Comparison of ENCODE assay signal across 9 mouse cellular contexts in the genomic region with DNA sequence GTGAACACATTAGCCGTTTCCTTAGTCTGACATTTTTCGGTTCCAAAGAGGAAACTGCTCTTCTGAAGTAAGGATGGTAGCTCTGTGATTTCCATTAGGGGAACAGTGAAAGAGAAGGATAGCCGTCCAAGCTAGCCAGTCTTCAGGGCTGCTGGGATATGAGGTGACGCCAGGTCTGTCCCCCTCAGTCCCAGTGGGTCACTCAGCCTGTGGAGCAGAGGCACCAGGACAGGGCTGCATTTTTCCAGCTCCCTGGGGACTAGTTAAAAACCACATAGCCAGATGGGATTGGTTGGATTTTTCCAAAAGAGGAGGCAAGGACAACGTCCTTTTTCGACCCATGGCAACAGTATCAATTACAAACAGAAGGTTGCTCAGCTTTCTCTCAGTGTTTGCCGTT. TPM values are rescaled to one million over a fixed set of nuclear protein-coding genes. Genes with fewer than 3 reads are reported as not detected.
DNase-seq lines count a peak whose midpoint lies in the region; ATAC-seq lines count a peak whose summit lies in the region.
"Had no signal": no experiment of that assay in that cellular context is flagged by ENCODE, and none has a peak within 500 bp of the region (broad histone marks: within the 10 kb centered on the region; RNA-seq: fewer than 3 reads in every experiment).

No protein-coding gene starts in this region.

- intact Hi-C loops in gastrocnemius, postnatal 14 days (cut with DNase I; ENCODE audit: low total_unique reads) = no loop called here
- intact Hi-C loops in heart, postnatal 36 days (cut with DNase I) = loop anchor here (1.0 kb wide), 1 partner anchor 71 kb away; no protein-coding TSS in a partner anchor

- DNase-seq in adrenal gland, postnatal 14 days = peak; percentile 38
- no peak for DNase-seq in adrenal gland, postnatal 36 days
- DNase-seq in gastrocnemius, postnatal 14 days = peak; percentile 57
- DNase-seq in heart, postnatal 36 days = peak; percentile 37 to 66
- DNase-seq in kidney, postnatal 4 days = peak; percentile 19 to 43
- DNase-seq in right cerebral cortex, postnatal 14 days = no peak
- no peak for DNase-seq in neural tube, embryonic 10.5 days (ENCODE audit: extremely low spot score, low spot score)
- DNase-seq: cerebellum, adult 11 months had no signal

- no peak for ATAC-seq in megakaryocyte-erythroid progenitor cell, adult 5-6 weeks (replicated peaks; ENCODE audit: low FRiP score, low TSS enrichment, poor library complexity, severe bottlenecking)

RNA-seq across cellular contexts. Expression of a gene that starts 25.9 kb away (rescaled TPM):
- total RNA-seq in adrenal gland, postnatal 14 days (2021) = 20.6 and 26.5 TPM in 2 replicates
- 10 to 100 TPM; 16.9 to 25.5 TPM for total RNA-seq in adrenal gland, postnatal 36 days (2021)
- total RNA-seq in gastrocnemius, postnatal 14 days (2021) = 10 to 100 TPM; 44.5 to 46.5 TPM
- total RNA-seq in heart, postnatal 36 days (2021) = 10 to 100 TPM; 35.4 to 37.8 TPM
- total RNA-seq in megakaryocyte-erythroid progenitor cell, adult 5-6 weeks (2014; fragmentation: Nextera tagmentation) = 0.52 and 2.0 TPM in 2 replicates
- 0.30 and 0.89 TPM in 2 replicates for total RNA-seq in megakaryocyte-erythroid progenitor cell, adult 5-6 weeks (2017)

RNA-seq across cellular contexts. Expression of a gene that starts 34.3 kb away (rescaled TPM):
- not detected in 2 replicates for total RNA-seq in adrenal gland, postnatal 14 days (2021)
- total RNA-seq in adrenal gland, postnatal 36 days (2021) = not detected
- total RNA-seq in gastrocnemius, postnatal 14 days (2021) = not detected
- not detected for total RNA-seq in heart, postnatal 36 days (2021)
- 0.31 TPM in 1 of 2 replicates, not detected in the other for total RNA-seq in megakaryocyte-erythroid progenitor cell, adult 5-6 weeks (2014; fragmentation: Nextera tagmentation)
- total RNA-seq in megakaryocyte-erythroid progenitor cell, adult 5-6 weeks (2017) = not detected in 2 replicates

Comparison
In these comparisons a context has a peak if more than half of its experiments do, and no peak if none do; other contexts are left out.
1. DNase-seq: peak in adrenal gland, postnatal 14 days (single experiment), gastrocnemius, postnatal 14 days (single experiment), heart, postnatal 36 days (2 of 2) and kidney, postnatal 4 days (2 of 2); none in adrenal gland, postnatal 36 days (0 of 2), right cerebral cortex, postnatal 14 days (single experiment) and neural tube, embryonic 10.5 days (single experiment).